Mouse (Mus musculus): Measurements from ENCODE around the gene Msmp.
"Not testable (repeated sequence)": the region's sequence is repeated elsewhere in the genome, so short reads cannot be mapped to it uniquely, and the experiment has no call there.

Msmp gene

GRCm38 (mm10) chr4:43584444-43585416, at the start of gene Msmp:
TSS of gene Msmp (minus strand) at chr4:43584494.
- DNase-seq = no peak

GRCm38 (mm10) chr4:43633736-43634135, 49.4 kb upstream of the Msmp start:
- DNase-seq = no peak

GRCm38 (mm10) chr4:43633296-43633695, 49.0 kb upstream of the Msmp start:
- DNase-seq = peak; percentile 24

GRCm38 (mm10) chr4:43631956-43632920, 47.9 kb upstream of the Msmp start:
- DNase-seq = peak; percentile 15

- peak; percentile 74 for DNase-seq
Observed at GRCm38 (mm10) chr4:43631046-43631955, 47.0 kb upstream of the Msmp start, which contains the start of gene Npr2. TSS of gene Npr2 (plus strand) at chr4:43631935.

- no peak for DNase-seq
Observed at GRCm38 (mm10) chr4:43630671-43631045, 46.4 kb upstream of the Msmp start.

GRCm38 (mm10) chr4:43630030-43630581, 45.8 kb upstream of the Msmp start:
- DNase-seq = peak; percentile 90

- DNase-seq = peak; percentile 48
Observed at GRCm38 (mm10) chr4:43629106-43629817, 45.0 kb upstream of the Msmp start.

- DNase-seq = no peak
Observed at GRCm38 (mm10) chr4:43620146-43620778, 36.0 kb upstream of the Msmp start.

GRCm38 (mm10) chr4:43613060-43613730, 28.9 kb upstream of the Msmp start:
- no peak for DNase-seq

GRCm38 (mm10) chr4:43612534-43612933, 28.2 kb upstream of the Msmp start:
- DNase-seq = no peak

- no peak for DNase-seq
Observed at GRCm38 (mm10) chr4:43604751-43605685, 20.7 kb upstream of the Msmp start.

- DNase-seq = no peak
Observed at GRCm38 (mm10) chr4:43604099-43604498, 19.8 kb upstream of the Msmp start.

- DNase-seq = no peak
Observed at GRCm38 (mm10) chr4:43600195-43600934, 16.1 kb upstream of the Msmp start.

GRCm38 (mm10) chr4:43598650-43599380, 14.5 kb upstream of the Msmp start:
- no peak for DNase-seq

GRCm38 (mm10) chr4:43598200-43598599, 13.9 kb upstream of the Msmp start:
- DNase-seq = no peak

GRCm38 (mm10) chr4:43596597-43596996, 12.3 kb upstream of the Msmp start:
- DNase-seq = not testable (repeated sequence)

Measured in embryo, embryonic 11 days (tissue).